In the genomic region with DNA sequence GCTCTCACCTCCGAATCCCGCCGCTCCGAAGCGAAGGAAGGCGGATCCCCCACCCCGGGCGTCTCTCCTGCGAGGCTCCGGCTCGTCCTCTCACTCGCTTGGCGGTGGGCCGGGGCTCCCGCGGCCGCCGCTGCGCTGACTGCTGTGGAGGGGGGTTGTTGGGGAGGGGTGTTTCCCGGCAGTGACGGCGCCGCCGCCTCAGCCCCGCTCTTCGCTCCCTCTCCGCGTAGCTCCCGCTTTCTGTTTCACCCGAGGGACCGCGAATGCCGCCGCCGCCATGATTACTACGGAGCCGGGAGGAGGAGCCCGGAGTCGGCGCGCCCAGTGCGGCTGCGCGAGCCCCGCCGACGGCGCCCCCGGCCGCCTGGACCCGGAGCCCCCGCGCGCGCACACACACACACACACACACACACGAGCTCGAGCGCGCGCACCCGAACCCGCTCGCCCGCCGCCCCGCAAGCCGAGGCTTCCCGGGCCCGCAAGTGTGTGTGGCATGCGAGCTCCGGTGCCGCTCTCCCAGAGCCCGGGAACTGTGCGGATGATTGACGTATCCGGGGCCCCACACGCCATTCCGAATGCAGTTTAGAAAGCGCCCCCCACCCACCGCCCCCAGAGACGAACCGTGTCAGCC, we compare ENCODE assay signal across 7 mouse cellular contexts. TPM values are rescaled to one million over a fixed set of nuclear protein-coding genes. Genes with fewer than 3 reads are reported as not detected.
DNase-seq lines count a peak whose midpoint lies in the region; ATAC-seq and TF ChIP-seq lines count a peak whose summit lies in the region.

TSS of gene Fndc3a (minus strand) at position 294 of the 631 bp plus-strand sequence.

- no peak for TF ChIP-seq EP300 in heart, adult 2 months (IDR thresholded peaks at IDR 0.05; ENCODE audit: insufficient read depth, low read depth, low read length)

- peak within 1 kb of the TSS; percentile 90 for H3K4me3 ChIP-seq in embryonic facial prominence, embryonic 10.5 days
- peak within 1 kb of the TSS; percentile 75 for H3K4me3 ChIP-seq in heart, adult 2 months
- H3K4me3 ChIP-seq in limb, embryonic 12.5 days (replicated peaks) = peak within 1 kb of the TSS; percentile 83
- peak within 1 kb of the TSS; percentile 70 for H3K4me3 ChIP-seq in midbrain, embryonic 14.5 days (replicated peaks; ENCODE audit: low read depth, low read length)

- TF ChIP-seq POLR2A in heart, adult 2 months (IDR thresholded peaks at IDR 0.05; ENCODE audit: insufficient read depth, low read depth, low read length) = no peak

- peaks cover 10% of the 10 kb centered on the region; the same call in 1 of the 2 replicates for H3K4me1 ChIP-seq in embryonic facial prominence, embryonic 10.5 days
- no peaks in the 10 kb centered on the region; the same call in 1 of the 2 replicates for H3K4me1 ChIP-seq in heart, adult 2 months (ENCODE audit: control insufficient read depth, insufficient read depth, low read length)
- peaks cover 7% of the 10 kb centered on the region for H3K4me1 ChIP-seq in limb, embryonic 12.5 days (replicated peaks)
- 0 out of 2 replicates have a peak, but pooled peaks cover 7% of the 10 kb centered on the region for H3K4me1 ChIP-seq in midbrain, embryonic 14.5 days (ENCODE audit: control insufficient read depth, insufficient read depth, low read length)

- peak; percentile 88 for DNase-seq in adrenal gland, postnatal 25 days
- DNase-seq in embryonic facial prominence, embryonic 10.5 days (ENCODE audit: low spot score) = peak; percentile 90
- DNase-seq in heart, adult 2 months = peak; percentile 90 to 92
- DNase-seq in kidney, adult 8-10 months = peak; percentile 81
- peak; percentile 95 for DNase-seq in midbrain, embryonic 14.5 days
- DNase-seq in spleen, adult 12 weeks (ENCODE audit: low spot score) = peak; percentile 55

- peaks cover 24% of the 10 kb centered on the region for H3K27me3 ChIP-seq in embryonic facial prominence, embryonic 10.5 days (replicated peaks; ENCODE audit: low read depth, poor library complexity, severe bottlenecking)
- no peaks in the 10 kb centered on the region for H3K27me3 ChIP-seq in heart, adult 2 months (ENCODE audit: control insufficient read depth, insufficient read depth, low read length)
- H3K27me3 ChIP-seq in limb, embryonic 12.5 days = peaks cover 29% of the 10 kb centered on the region
- peaks cover 8% of the 10 kb centered on the region; the same call in 1 of the 2 replicates for H3K27me3 ChIP-seq in midbrain, embryonic 14.5 days (ENCODE audit: control insufficient read depth, insufficient read depth, low read length)

- no peak for TF ChIP-seq CTCF in heart, adult 2 months (IDR thresholded peaks at IDR 0.05)

- whole genome bisulfite sequencing in embryonic facial prominence, embryonic 10.5 days = under 1% methylated on average over 82 of the region's 82 CpGs
- under 1% methylated on average over 77 of the region's 82 CpGs for WGBS in heart, adult 2 months
- WGBS in limb, embryonic 12.5 days = 0% methylated on average over 71 of the region's 82 CpGs
- under 1% methylated on average over 80 of the region's 82 CpGs for WGBS in midbrain, embryonic 14.5 days

- intact Hi-C loops in heart, adult 2 months (cut with DNase I) = loop anchor here (1.0 kb wide), 2 partner anchors 107 to 273 kb away; no protein-coding TSS in a partner anchor

- peak within 1 kb of the TSS; percentile 79 for H3K4me2 ChIP-seq in limb, embryonic 12.5 days
- H3K4me2 ChIP-seq in midbrain, embryonic 14.5 days (ENCODE audit: low read length) = peak within 1 kb of the TSS; percentile 71

- peak; percentile 88 for ATAC-seq in limb, embryonic 12.5 days (ENCODE audit: insufficient number of reproducible peaks, insufficient read depth, low FRiP score, low TSS enrichment, low read depth)
- peak; percentile 93 for ATAC-seq in midbrain, embryonic 14.5 days (ENCODE audit: low FRiP score, low TSS enrichment)

- H3K9me3 ChIP-seq in embryonic facial prominence, embryonic 10.5 days = no peaks in the 10 kb centered on the region
- H3K9me3 ChIP-seq in limb, embryonic 12.5 days = no peaks in the 10 kb centered on the region
- no peaks in the 10 kb centered on the region for H3K9me3 ChIP-seq in midbrain, embryonic 14.5 days (ENCODE audit: control insufficient read depth, low read length)

- peak within 1 kb of the TSS; percentile 89 for H3K9ac ChIP-seq in heart, adult 2 months (ENCODE audit: low read depth, low read length)
- peak within 1 kb of the TSS; percentile 84 for H3K9ac ChIP-seq in limb, embryonic 12.5 days (replicated peaks)
- peak within 1 kb of the TSS; percentile 87 for H3K9ac ChIP-seq in midbrain, embryonic 14.5 days (replicated peaks; ENCODE audit: low read length)

- H3K36me3 ChIP-seq in embryonic facial prominence, embryonic 10.5 days (replicated peaks) = no peaks in the 10 kb centered on the region
- H3K36me3 ChIP-seq in heart, adult 2 months (ENCODE audit: control insufficient read depth, insufficient read depth, low read length) = no peaks in the 10 kb centered on the region; the same call in 1 of the 2 replicates
- no peaks in the 10 kb centered on the region for H3K36me3 ChIP-seq in limb, embryonic 12.5 days
- H3K36me3 ChIP-seq in midbrain, embryonic 14.5 days (ENCODE audit: control insufficient read depth, insufficient read depth, low read length) = no peaks in the 10 kb centered on the region

- peak within 1 kb of the TSS; percentile 92 for H3K27ac ChIP-seq in embryonic facial prominence, embryonic 10.5 days (replicated peaks)
- H3K27ac ChIP-seq in heart, adult 2 months = peak within 1 kb of the TSS; percentile 86
- peak within 1 kb of the TSS; percentile 74 for H3K27ac ChIP-seq in limb, embryonic 12.5 days
- H3K27ac ChIP-seq in midbrain, embryonic 14.5 days (replicated peaks; ENCODE audit: low read depth, low read length) = peak within 1 kb of the TSS; percentile 87

- H3K79me2 ChIP-seq in heart, adult 2 months (replicated peaks; ENCODE audit: control insufficient read depth, insufficient read depth, low read length) = no peaks in the 10 kb centered on the region; the same call in none of the 2 replicates

RNA-seq across cellular contexts. Expression of gene Fndc3a, which starts in this region (rescaled TPM):
- total RNA-seq in adrenal gland, postnatal 25 days (2021) = 63.0 and 63.4 TPM in 2 replicates
- polyA plus RNA-seq in embryonic facial prominence, embryonic 10.5 days (2016; fragmentation: Nextera tagmentation; extraction: Ambion mirVana) = 42.6 and 43.9 TPM in 2 replicates
- 10 to 100 TPM; 13.6 to 14.5 TPM for total RNA-seq in heart, adult 2 months (2021)
- 9.2 and 17.2 TPM in 2 replicates for polyA plus RNA-seq in heart, adult 2 months (2012; rRNA removed)
- polyA plus RNA-seq in limb, embryonic 12.5 days (2016; fragmentation: Nextera tagmentation; extraction: Ambion mirVana) = 37.1 and 37.2 TPM in 2 replicates
- polyA plus RNA-seq in midbrain, embryonic 14.5 days (2014; fragmentation: Nextera tagmentation; extraction: Ambion mirVana) = 44.9 and 48.7 TPM in 2 replicates

Comparison
In these comparisons a context has a peak if more than half of its experiments do, and no peak if none do; other contexts are left out.
1. Peak in every context shown above with its lines: DNase-seq, ATAC-seq, H3K4me3 ChIP-seq and H3K27ac ChIP-seq.